Mouse (Mus musculus): ENCODE measurements at regions not wholly inside any gene's neighbourhood (a gene's known extent, or its start where the extent isn't known, plus 50 kb on each side); places are given as distances from the start of the nearest gene placed in this dataset.

DNA sequence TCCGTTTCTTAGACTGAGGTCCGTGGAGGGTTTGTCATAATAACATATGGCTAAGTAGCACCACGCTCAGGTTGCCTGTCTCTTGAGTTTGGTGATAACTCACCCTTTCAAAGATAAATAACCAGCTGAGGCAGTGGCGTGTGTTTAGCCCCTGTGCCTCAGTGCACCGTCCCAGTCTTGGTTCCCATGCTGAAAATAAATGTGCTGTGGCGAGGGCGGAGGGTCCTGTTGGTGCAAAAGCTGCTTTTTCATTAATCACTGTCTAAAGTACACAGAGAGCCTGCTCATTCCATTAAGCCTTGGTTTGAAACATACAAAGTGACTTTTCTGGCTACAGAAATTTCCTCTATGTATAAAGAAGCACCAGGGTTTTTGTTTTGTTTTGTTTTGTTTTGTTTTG lies 439.8 kb upstream of the Fam84a start:
- H3K36me3 ChIP-seq (ENCODE audit: control insufficient read depth, insufficient read depth, low read length), result no peaks in the 10 kb centered on the region
- H3K9me3 ChIP-seq (replicated peaks; ENCODE audit: control insufficient read depth, low read length, poor library complexity, severe bottlenecking), result no peaks in the 10 kb centered on the region
- ATAC-seq, result no peak
- no peaks in the 10 kb centered on the region for H3K4me1 ChIP-seq (ENCODE audit: control insufficient read depth, insufficient read depth, low read length)
- no peak overlapping the region for H3K27ac ChIP-seq (ENCODE audit: low read length)
- no peak overlapping the region for H3K4me2 ChIP-seq (ENCODE audit: low read length)
- no peak overlapping the region for H3K9ac ChIP-seq (ENCODE audit: low read depth, low read length)
- no peaks in the 10 kb centered on the region for H3K27me3 ChIP-seq (ENCODE audit: control insufficient read depth, insufficient read depth, low read depth, low read length)
- 88% methylated on average over 7 of the region's 7 CpGs for WGBS
- H3K4me3 ChIP-seq (ENCODE audit: low read depth, low read length), result no peak overlapping the region

GRCm38 (mm10) chr12:14574258-14574657 lies 422.4 kb upstream of the Fam84a start:
- 11% methylated on average over 2 of the region's 2 CpGs for WGBS

DNA sequence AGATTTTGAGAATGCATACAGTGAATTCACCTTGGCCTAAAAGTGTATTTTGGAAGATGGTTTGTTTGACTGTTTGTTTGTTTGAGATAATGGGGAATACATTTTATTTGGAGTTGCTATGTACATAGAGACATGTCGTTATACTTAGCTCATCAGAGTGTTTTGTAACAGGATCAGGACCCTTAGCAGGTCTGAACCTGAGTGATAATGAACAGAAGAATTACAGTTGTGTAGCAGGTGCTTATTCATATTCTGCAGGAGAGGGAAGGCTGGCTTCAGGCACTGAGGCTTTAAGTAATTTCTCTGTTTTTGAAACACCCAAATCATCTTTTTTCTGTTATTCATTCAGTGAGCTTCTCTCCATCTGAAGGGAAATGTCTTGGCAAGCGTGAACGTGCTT lies 413.1 kb upstream of the Fam84a start:
- no peaks in the 10 kb centered on the region for H3K36me3 ChIP-seq (ENCODE audit: control insufficient read depth, insufficient read depth, low read length)
- WGBS, result 29% methylated on average over 3 of the region's 3 CpGs
- H3K4me2 ChIP-seq (ENCODE audit: low read length), result no peak overlapping the region
- no peaks in the 10 kb centered on the region for H3K4me1 ChIP-seq (ENCODE audit: control insufficient read depth, insufficient read depth, low read length)
- no peak overlapping the region for H3K4me3 ChIP-seq (ENCODE audit: low read depth, low read length)
- H3K27ac ChIP-seq (ENCODE audit: low read length), result peak overlapping the region; percentile 49; the same call in 1 of the 2 replicates
- H3K9me3 ChIP-seq (replicated peaks; ENCODE audit: control insufficient read depth, low read length, poor library complexity, severe bottlenecking), result no peaks in the 10 kb centered on the region
- H3K27me3 ChIP-seq (ENCODE audit: control insufficient read depth, insufficient read depth, low read depth, low read length), result no peaks in the 10 kb centered on the region
- peak; percentile 62; the same call in 1 of the 2 replicates for ATAC-seq
- H3K9ac ChIP-seq (ENCODE audit: low read depth, low read length), result no peak overlapping the region

More at GRCm38 (mm10) chr12:14574258-14574657, 422.4 kb upstream of the Fam84a start:
- Histone ChIP-seq H3K9me3 (replicated peaks; ENCODE audit: control insufficient read depth, low read length, poor library complexity, severe bottlenecking) (no peaks in the 10 kb centered on the region), H3K9ac (ENCODE audit: low read depth, low read length) (no peak overlapping the region), H3K36me3 (ENCODE audit: control insufficient read depth, insufficient read depth, low read length) (no peaks in the 10 kb centered on the region), H3K27me3 (ENCODE audit: control insufficient read depth, insufficient read depth, low read depth, low read length) (no peaks in the 10 kb centered on the region), H3K4me2 (ENCODE audit: low read length) (no peak overlapping the region), H3K4me3 (ENCODE audit: low read depth, low read length) (no peak overlapping the region), H3K27ac (ENCODE audit: low read length) (no peak overlapping the region), H3K4me1 (ENCODE audit: control insufficient read depth, insufficient read depth, low read length) (no peaks in the 10 kb centered on the region)
- peak; percentile 14; the same call in 1 of the 2 replicates for ATAC-seq

- ATAC-seq, result no peak
- Histone ChIP-seq H3K27me3 (ENCODE audit: control insufficient read depth, insufficient read depth, low read depth, low read length) (no peaks in the 10 kb centered on the region), H3K4me2 (ENCODE audit: low read length) (no peak overlapping the region), H3K4me3 (ENCODE audit: low read depth, low read length) (no peak overlapping the region), H3K9ac (ENCODE audit: low read depth, low read length) (no peak overlapping the region), H3K9me3 (replicated peaks; ENCODE audit: control insufficient read depth, low read length, poor library complexity, severe bottlenecking) (no peaks in the 10 kb centered on the region), H3K36me3 (ENCODE audit: control insufficient read depth, insufficient read depth, low read length) (no peaks in the 10 kb centered on the region), H3K4me1 (ENCODE audit: control insufficient read depth, insufficient read depth, low read length) (no peaks in the 10 kb centered on the region), H3K27ac (ENCODE audit: low read length) (no peak overlapping the region)
- 20% methylated on average over 2 of the region's 2 CpGs for WGBS
Observed at GRCm38 (mm10) chr12:14552121-14552520, 400.3 kb upstream of the Fam84a start.

GRCm38 (mm10) chr12:14549271-14549670 lies 397.4 kb upstream of the Fam84a start:
- no peak overlapping the region for H3K4me3 ChIP-seq (ENCODE audit: low read depth, low read length)
- no peak overlapping the region for H3K4me2 ChIP-seq (ENCODE audit: low read length)
- no peaks in the 10 kb centered on the region for H3K27me3 ChIP-seq (ENCODE audit: control insufficient read depth, insufficient read depth, low read depth, low read length)
- no peak for ATAC-seq
- H3K27ac ChIP-seq (ENCODE audit: low read length), result no peak overlapping the region
- no peaks in the 10 kb centered on the region for H3K4me1 ChIP-seq (ENCODE audit: control insufficient read depth, insufficient read depth, low read length)
- H3K36me3 ChIP-seq (ENCODE audit: control insufficient read depth, insufficient read depth, low read length), result no peaks in the 10 kb centered on the region
- 87% methylated on average over 2 of the region's 2 CpGs for WGBS
- no peaks in the 10 kb centered on the region for H3K9me3 ChIP-seq (replicated peaks; ENCODE audit: control insufficient read depth, low read length, poor library complexity, severe bottlenecking)
- H3K9ac ChIP-seq (ENCODE audit: low read depth, low read length), result no peak overlapping the region

- Histone ChIP-seq H3K4me1 (ENCODE audit: control insufficient read depth, insufficient read depth, low read length) (no peaks in the 10 kb centered on the region), H3K4me3 (ENCODE audit: low read depth, low read length) (no peak overlapping the region), H3K36me3 (ENCODE audit: control insufficient read depth, insufficient read depth, low read length) (no peaks in the 10 kb centered on the region), H3K9me3 (replicated peaks; ENCODE audit: control insufficient read depth, low read length, poor library complexity, severe bottlenecking) (no peaks in the 10 kb centered on the region), H3K9ac (ENCODE audit: low read depth, low read length) (no peak overlapping the region), H3K27me3 (ENCODE audit: control insufficient read depth, insufficient read depth, low read depth, low read length) (no peaks in the 10 kb centered on the region), H3K27ac (ENCODE audit: low read length) (no peak overlapping the region), H3K4me2 (ENCODE audit: low read length) (no peak overlapping the region)
- no peak for ATAC-seq
- 64% methylated on average over 1 of the region's 1 CpGs for WGBS
Observed at GRCm38 (mm10) chr12:14521773-14522172, 369.9 kb upstream of the Fam84a start.

DNA sequence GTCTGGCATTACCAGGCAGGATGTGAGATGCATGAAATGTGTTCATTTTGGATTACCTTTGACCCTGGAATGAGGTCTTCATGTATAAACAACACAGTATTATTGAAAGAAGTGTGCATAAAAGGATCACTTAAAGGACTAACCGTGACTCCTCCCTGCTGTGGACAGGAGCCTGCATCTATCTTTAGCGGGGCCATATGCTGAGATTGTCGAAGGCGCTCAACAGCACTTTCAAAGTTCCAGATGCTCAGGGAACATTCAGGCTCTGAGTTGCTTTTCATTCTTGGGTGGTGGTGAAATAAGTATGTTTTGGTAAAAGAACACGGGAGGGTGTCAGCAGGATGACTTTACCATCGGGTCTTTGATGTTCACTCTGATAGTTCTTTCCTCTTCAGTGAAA lies 363.7 kb upstream of the Fam84a start:
- no peak for ATAC-seq
- no peaks in the 10 kb centered on the region for H3K4me1 ChIP-seq (ENCODE audit: control insufficient read depth, insufficient read depth, low read length)
- no peaks in the 10 kb centered on the region for H3K27me3 ChIP-seq (ENCODE audit: control insufficient read depth, insufficient read depth, low read depth, low read length)
- H3K4me2 ChIP-seq (ENCODE audit: low read length), result no peak overlapping the region
- H3K9me3 ChIP-seq (replicated peaks; ENCODE audit: control insufficient read depth, low read length, poor library complexity, severe bottlenecking), result no peaks in the 10 kb centered on the region
- H3K9ac ChIP-seq (ENCODE audit: low read depth, low read length), result no peak overlapping the region
- H3K36me3 ChIP-seq (ENCODE audit: control insufficient read depth, insufficient read depth, low read length), result no peaks in the 10 kb centered on the region
- 84% methylated on average over 6 of the region's 6 CpGs for WGBS
- no peak overlapping the region for H3K27ac ChIP-seq (ENCODE audit: low read length)
- H3K4me3 ChIP-seq (ENCODE audit: low read depth, low read length), result no peak overlapping the region
